Mouse (Mus musculus) cerebellum, adult 9-10 months (tissue): ENCODE measurements around the gene Krt80.
"Not testable (repeated sequence)": the region's sequence is repeated elsewhere in the genome, so short reads cannot be mapped to it uniquely, and the experiment has no call there.

Experiments
- DNase-seq: peaks from one replicate; pipeline ENCODE4 v3.0.0; 2022

Gene Krt80

DNA sequence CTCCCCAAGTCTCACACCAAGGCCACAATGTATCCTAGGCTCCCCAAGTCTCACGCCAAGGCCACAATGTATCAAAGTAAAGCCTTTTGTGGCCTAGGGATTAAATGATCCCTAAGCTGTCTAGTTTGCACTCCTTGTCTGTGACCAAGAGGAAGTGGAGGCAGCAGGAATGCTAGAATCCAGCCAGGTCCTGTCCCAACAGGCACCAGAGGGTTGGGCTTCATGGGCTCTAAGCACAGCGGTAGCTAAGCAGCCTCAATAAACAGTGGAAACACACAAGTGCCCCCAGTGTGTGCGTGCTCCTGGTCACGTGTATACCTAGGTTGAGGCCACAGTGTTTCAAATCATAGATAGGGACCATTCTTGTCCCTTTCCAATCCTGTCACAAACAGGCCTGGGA lies 31.6 kb downstream of the Krt80 start:
- DNase-seq = no peak

DNA sequence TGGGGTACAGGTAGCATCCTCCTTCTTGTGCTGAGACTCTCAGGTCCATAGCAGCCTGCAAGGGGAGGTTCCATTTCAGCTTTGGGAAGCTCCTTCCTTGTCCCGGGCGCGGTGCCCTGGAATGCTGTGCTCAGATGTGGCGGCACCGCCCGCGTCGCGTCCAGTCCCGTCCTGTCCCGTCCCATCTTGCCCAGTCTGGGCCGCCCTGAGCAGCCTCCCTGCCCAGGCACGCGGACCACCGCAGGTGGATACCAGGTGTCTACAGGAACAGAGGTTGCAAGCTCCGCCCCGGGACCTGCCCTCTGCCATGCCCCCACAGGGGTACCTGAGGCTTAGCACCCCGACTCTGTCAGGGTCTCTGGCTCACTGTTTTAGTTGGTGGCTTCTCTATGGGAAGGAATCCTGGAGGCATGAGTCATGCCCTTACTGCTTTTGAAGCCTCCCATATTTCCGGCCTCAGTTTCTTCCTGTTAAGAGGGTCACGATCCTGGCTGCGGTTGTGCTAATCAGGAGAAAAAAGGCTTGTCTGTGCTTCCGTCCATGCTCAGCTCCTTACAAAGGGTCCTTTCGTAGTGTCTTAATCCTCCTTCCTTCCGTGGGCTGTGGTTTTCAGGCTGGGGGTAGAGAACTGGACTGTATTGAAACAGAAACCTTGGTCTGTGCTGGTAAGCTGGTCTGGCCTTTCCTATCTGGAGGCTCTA lies 33.3 kb downstream of the Krt80 start:
- no peak for DNase-seq

DNA sequence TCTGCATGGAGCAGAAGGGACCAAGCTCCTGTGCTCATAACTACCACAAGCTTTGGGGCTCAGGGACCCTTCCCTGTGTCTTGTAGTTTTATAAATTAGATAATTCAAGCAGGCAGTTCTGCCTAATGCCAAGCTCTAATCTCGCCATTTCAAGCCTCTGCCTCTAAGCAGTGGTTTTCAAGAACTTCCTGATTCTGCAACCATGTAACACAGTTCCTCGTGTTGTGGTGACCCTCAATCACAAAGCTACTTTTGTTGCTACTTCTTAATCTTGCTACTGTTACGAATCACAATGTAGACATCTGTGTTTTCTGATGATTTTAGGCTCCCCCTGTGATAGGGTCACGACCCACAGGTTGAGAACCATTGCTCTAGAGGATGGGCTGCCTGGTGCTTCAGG lies 36.3 kb downstream of the Krt80 start:
- DNase-seq = no peak

DNA sequence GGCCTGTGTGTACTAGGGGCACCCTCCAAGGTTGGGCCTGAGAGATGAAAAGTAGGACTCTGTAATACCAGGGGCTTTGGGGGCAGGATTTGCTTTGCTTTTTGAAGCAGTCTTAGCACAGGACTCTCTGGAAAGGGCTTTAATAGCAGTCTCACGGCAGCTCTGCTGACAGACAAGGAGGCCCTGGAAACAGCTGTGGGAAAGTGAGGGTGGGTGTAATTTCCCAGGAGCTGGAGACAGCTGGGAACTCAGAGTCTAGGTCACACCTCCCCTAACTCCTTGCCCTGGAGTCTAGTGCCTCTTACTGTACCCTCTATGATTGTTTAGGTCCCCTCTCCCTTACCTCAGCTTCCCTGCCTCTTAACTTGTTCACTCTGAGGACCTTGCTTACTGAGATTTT lies 36.8 kb downstream of the Krt80 start:
- DNase-seq = no peak

DNA sequence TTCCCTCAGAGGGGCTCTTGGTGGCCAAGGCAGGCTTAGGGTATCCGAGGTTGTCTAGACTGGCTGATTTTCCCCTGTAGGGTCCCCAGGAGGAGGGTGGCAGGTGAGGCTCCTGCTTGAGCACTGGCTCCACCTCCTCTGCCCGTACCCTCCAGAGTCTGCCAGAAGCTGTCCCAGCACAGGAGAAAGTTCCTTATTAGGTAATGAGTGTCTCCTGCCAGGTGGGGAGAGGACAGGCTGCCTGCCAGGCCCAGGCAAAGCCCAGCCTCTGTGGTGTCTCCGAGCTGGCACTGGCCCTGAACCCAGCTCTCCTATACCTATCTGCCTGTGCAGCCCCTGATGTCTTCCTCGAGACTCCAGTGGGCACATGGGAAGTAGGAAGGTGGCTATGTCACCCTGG lies 37.6 kb downstream of the Krt80 start:
- DNase-seq = no peak

DNA sequence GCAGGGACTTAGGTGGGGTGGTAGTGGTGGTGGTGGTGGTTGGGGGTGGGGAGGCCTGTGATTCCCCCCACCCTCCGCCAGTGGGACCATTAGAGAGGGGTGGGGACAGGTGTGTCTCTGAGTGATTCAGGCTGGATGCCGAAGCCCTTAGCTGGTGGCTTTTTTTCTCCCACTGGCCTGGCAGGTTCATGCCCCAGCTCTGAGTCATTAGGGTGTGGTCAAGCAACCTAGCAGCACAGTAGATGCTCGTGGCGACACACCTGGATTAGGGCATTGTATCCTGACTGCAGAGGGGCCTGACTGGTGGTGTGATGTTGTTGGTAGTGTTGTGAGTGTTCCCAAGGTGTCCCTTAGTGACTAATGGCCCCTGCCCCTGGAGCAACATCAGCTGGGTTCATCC lies 38.9 kb downstream of the Krt80 start:
- no peak for DNase-seq

DNA sequence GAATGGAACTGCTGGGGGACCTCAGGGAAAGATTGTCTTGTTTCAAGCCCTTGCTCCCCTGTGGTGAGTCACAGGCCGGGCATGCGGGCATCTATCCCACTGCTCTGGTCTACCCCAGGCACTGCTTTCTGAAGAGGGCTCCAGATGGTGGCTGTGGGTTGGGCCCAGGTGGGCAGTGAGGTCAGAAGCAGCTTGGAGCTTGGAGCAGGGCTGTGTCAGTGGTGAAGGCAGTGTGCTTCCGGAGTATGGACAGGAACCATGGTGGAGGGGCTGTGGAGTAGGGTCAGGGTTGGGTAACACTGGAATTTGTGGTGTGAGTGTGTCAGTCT lies 40.4 kb downstream of the Krt80 start:
- no peak for DNase-seq

DNA sequence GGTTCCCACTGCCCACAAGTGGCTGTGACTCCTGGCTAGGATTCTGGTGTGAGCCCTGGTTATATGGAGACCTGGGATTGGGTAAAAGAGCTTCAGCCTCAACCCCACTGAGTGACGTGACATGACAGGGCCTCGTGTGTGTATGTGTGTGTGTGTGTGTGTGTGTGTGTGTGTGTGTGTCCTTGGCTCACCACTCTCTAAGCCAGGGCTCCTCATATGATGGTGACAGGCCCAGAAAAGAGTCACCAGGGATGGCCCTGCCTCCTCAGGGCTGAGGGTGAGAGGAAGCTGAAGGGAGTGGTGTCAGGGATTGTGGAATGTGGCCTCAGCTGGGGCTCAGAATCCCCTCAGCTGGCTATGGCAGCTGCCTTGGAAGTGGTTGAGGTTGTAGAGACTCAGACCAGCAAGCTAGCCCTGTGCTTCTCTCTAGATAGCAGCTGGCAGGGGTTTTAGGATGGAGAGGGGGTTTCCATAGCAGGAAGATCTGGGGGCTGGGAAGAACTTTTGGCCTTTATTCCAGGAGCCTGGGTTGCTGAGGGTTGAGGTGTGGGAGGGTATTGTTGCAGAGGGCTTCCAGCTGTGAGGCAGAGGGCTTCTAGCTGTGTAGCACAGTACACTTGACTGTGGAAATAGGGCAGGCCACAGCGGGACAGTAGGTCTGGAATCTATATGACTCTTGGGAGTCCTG lies 40.9 kb downstream of the Krt80 start:
- DNase-seq = no peak

DNA sequence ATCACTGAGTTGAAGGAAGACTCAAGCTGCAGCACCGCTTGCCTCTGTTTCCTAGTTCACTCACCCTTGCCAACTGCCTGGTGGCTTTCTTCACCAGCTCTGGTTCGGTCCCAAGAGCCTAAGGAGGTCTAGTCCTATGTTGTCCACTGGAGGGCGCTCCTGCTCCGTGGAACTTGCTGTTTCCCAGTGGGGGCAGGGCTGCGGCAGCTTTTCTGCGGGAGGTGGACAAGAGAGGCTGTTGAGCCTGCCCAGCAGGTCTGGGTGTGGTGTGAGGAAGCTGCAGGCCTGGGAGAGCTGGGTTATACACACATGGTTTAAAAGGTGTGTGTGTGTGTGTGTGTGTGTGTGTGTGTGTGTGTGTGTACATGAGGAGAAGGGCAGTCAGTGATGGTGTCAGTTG lies 42.7 kb downstream of the Krt80 start:
- peak; percentile 48 for DNase-seq

DNA sequence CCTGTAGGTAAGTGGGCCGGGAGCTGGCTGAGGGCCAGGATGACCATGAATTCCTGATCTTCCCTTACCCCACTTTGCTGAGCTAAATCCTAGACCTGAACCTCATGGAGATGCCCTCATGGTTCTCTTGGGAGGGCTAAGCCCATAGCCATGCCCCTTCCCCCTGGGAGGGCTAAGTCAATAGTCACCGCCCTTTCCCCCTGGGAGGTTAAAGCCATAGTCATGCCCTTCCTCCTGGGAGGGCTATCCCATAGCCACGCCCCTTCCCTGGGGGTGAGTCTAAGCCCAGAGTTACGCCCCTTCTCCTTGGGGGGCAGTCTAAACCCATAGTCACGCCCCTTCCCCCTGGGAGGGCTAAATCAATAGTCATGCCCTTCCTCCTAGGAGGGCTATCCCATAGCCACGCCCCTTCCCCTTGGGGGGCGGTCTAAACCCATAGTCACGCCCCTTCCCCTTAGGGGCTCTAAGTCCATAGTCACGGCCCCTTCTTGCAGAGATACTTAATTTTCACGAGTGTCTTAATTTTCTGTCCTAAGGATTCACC lies 43.9 kb downstream of the Krt80 start:
- no peak for DNase-seq

DNA sequence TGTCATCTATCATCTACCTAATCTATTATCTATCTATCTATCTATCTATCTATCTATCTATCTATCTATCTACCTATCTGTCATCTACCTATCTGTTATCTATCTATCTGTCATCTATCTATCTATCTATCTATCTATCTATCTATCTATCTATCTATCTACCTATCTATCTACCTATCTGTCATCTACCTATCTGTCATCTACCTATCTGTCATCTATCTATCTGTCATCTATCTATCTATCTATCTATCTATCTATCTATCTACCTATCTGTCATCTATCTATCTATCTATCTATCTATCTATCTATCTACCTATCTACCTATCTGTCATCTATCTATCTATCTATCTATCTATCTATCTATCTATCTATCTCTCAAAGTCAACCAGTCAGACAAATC lies 45.6 kb downstream of the Krt80 start:
- not testable (repeated sequence) for DNase-seq

DNA sequence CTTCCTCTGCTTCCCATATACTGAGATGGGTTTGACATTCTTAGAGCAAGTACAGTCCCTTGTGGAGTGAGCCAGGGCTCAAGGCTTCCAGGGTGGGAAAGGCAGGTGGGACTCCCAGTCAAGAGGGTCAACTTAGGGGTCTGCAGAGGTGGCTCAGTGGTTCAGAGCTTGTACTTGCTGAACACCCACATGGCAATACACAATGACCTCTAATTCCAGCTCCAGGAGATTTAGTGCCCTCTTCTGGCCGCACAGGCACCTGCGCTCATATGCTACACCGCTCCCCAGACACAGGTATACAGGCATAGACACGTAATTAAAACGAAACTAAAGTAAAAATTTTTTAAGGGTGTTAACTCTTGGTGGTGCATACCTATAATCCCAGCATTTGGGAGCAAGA lies 46.5 kb downstream of the Krt80 start:
- no peak for DNase-seq

DNA sequence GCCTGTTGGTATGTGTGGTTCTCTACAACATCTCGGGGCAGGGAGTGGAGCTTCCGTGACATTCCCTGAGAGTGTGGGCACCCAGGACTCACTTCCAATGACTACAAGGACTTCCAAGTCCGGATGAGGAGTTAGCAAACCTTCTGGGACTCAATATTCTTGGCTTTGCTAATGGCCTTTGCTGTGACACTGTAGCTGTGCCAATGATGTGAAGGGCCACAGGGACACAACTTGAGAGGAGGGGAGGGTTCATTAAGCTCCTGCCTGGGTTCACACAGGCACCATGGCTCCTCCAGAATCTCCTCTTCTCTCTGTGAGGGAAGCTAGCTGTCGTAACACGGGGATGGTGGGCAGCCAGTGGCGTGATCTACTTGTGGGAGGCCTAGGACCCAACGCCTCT lies 47.3 kb downstream of the Krt80 start:
- no peak for DNase-seq

DNA sequence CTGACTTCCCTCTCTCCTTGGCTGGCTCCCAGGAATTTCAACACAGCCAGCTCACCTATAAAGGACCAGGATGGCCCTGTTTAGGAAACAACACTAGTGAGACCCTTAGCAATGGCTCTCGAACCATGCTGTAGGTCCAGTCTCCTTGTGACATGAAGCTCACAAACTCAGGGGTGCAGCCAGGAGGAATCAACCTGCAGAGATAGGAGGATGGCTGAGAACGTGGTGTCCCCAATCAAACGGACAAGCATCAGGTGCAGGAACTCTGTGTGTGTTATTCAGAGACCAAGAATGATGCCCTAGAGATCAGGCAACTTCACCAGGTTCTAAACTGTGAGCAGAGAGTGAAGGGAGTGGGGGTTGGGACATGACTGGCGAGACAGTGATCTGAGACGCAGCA lies 47.9 kb downstream of the Krt80 start:
- DNase-seq = no peak

DNA sequence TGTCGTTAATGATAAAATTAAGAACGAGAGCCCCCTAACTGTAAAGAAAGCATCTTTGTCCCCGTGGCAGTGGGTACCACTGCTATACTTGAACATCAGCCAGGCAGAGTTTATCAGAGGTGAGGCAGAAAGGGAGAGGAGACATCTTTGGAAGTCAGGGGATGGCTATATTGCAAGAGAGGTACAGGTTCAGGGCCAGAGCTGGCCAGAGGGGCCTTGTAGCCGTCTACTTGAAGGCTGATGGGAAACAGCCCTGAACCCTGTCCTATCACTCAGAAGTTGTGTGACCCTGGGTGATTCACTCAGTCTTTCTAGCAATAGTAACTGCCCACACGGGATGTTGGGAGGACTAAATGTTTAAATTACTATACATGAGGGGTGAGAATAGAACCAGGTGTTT lies 48.8 kb downstream of the Krt80 start:
- no peak for DNase-seq

DNA sequence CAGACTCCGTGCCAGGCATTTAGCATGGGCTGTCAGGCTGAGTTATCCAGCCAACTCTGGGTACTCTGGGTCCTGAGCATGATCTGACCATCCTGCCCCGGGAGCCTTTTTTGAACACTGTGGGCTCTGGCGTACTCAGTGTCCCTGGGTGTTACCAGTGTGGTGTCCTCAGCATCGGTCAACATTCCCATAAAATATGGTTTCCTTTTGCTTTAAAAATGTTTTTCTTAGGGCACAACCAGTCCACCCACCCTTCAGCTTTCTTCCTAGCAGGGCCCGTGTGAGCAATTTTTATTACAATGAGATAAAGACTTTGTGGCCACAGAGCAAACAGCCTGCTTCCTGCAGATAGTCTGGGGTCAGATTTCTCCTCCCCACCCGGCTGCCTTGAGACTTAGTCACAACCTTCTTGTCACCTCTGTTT lies 49.3 kb downstream of the Krt80 start:
- DNase-seq = no peak

DNA sequence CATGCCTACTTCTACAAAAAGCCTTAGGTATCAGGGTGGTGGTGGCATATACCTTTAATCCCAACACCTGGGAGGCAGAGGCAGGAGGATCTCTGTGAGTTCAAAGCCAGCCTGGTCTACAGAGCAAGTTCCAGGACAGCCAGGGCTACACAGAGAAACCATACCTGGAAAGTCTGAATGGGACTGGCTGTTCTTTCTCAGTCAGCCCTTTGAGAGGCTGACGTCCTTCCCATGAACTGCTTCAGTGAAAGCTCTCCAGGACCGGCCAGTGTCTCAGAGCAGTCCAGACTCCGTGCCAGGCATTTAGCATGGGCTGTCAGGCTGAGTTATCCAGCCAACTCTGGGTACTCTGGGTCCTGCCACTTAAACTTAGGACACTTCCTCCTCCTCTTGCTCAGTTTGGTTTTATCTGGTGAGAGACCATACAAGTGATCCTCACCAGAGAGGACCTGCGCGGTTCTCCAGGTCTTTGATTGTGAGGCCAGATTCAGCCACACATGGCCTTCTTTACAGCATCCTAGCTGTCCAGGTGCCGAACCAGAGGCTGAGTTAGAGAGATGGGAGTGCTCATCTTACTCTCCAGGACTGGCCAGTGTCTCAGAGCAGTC lies 49.8 kb downstream of the Krt80 start:
- no peak for DNase-seq

DNA sequence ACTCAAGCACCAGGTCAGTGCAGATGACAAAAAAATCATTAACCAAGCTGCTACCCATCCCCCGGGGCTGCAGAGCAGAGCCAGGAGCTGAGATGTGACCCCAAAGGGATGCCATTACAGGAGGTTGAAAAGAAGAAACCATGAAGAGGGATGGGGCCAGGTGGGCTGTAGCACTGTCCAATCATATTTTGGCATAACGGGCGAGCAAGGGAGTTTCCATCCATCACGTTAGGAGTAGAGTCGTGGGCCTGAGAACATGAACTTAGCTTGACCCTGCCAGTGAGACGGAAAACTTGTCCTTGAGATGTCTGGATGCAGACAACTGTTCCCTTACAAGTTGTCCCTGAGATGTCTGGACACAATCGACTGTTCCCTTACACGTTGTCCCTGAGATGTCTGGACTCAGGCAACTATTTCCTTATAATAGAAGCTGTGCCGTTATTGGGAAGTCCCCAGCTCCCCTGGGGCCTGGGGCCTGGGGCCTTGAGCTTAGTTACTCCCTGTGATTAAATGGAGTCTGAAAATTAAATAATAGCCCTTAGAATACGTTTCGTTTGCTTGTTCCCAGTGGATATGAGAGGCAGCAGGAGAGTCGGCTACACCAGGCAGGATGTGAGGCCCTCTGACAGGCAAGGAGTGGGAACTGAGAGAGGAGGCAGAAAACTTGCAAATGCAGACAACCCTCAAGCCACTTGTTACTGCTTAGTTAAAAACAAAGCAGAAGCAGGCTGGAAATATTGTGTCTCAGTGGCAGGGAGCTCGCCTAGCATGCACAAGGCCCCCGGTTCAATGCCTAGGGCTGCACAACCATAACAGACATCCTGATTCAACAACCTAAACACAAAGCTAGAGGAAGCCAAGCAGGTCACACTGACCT lies 50.8 kb downstream of the Krt80 start:
- DNase-seq = no peak

DNA sequence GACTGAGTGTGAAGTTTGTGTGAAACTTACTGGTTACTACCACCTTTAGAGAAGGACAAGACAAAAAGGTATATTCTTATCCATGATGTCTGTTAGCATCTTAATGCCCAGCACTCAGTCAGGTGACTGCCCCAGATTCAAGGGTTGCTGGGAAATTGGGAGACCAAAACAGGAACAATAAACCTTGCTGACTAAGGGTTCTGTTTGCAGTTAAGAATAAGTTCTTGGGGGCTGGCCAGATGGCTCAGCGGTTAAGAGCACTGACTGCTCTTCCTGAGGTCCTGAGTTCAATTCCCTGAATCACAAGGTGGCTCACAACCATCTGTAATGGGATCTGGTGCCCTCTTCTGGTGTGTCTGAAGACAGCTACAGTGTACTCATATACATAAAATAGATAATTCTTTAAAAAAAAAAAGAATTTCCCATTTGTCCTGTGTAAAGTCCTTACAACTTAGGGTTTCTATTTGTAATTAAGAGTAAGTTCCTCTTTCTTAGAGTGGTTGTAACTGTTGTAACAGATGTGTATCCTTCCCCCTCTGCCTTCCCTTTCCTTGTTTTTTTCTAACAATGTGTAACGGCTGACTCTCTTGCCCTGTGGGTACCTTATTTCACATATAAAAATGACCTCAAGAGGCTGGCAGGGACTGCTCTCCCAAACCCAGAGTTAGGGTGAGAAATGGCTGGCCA lies 52.0 kb downstream of the Krt80 start:
- DNase-seq = no peak

DNA sequence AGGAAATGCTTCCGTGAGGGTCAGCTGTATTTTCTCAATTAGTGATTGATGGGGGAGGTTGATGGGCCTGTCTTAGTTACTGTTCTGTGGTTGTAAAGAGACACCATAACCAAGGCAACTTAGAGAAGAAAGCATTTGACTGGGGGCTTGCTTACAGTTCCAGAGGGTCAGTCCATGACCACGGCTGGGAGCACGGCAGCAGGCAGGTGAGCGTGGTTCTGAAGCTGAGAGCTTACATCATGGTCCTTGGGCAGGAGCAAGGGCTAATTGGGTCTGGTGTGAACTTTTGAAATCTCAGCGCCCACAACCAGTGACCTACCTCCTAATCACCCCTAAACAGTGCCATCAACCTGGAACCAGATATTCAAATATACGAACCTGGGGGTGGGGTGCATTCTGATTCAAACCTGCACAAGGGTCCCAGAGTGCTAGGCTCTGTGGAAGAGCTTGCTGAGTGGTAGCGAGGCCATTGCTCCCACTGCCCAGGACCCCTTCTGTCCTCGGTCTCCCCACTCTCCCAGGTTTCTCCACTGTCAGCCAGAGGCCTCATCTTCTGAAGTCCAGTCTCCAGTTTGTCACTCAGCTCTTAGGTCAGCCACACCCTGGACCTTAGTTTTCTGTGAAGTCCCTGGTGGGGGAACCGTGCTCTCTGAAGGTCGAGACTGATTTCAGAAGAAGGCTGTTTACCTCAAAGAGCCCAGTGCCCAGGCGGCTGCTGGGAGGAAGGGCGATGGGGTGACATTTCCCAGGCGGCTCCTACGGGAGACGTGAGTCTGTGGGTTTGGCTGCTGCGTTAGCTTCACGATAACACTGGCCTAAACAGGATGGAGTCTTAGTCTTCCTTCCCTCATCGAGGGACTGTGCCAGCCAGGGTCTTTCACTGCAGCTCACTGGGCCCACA lies 52.8 kb downstream of the Krt80 start:
- no peak for DNase-seq

DNA sequence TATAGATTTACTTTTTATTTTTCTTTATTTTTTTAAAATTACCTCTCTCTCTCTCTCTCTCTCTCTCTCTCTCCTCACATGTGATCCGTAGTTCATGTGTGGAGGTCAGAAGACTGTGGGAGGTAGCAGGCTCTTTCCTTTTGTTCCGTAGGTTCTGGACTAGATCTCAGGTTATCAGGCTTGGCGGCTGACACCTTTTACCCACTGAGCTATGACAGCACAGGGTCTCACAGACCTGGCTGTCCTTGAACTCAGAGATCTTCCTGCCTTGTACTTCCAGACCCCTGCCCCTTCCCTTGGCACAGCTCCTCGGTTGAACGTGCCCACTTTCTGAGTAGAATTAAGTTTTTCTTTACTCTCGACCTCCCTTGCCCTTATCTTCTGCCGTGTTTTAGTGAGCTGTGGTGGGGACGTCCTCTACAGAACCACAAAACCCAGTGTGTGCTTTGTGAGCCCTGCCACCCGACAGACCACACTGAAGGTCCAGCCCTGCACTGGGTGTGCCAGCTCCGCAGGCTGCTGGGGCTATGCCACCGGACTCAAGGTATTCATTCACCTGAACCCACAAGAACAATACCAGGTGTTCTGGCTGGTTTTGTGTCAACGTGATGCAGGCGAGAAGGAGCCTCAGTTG lies 53.6 kb downstream of the Krt80 start:
- no peak for DNase-seq
